Mouse (Mus musculus) lung, adult 2 months (tissue): ENCODE measurements around the gene Wdr20. TPM values are rescaled to one million over a fixed set of nuclear protein-coding genes. Genes with fewer than 3 reads are reported as not detected.

Source experiments
- DNase-seq: peaks from one replicate; pipeline ENCODE4 v3.0.0; 2022
- H3K4me1 ChIP-seq: fragments of 200-500 bp; 2 replicates; pipeline ENCODE4 v1.6.1; 2011; ENCODE audit warnings: low read length; ENCODE audit not compliant: control insufficient read depth, insufficient read depth
- H3K4me3 ChIP-seq: fragments of 200-500 bp; replicated peaks from 2 replicates; pipeline ENCODE3; 2011; ENCODE audit warnings: low read depth, mild to moderate bottlenecking, control low read depth, low read length; ENCODE audit errors: extremely low read depth
- CTCF ChIP-seq: fragments of 200-500 bp; IDR thresholded peaks from 2 replicates; pipeline ENCODE4 v1.5.1; 2011; ENCODE audit warnings: mild to moderate bottlenecking, low read length, control low read depth; ENCODE audit not compliant: insufficient read depth
- POLR2A ChIP-seq: fragments of 200-500 bp; IDR thresholded peaks from 2 replicates; pipeline ENCODE4 v1.6.1; 2011; ENCODE audit warnings: low read depth, mild to moderate bottlenecking, control low read depth, low read length, borderline replicate concordance; ENCODE audit errors: extremely low read depth
- WGBS: fragments of 180-500 bp; shearing (Covaris S2); methylation state at CpG from one replicate; pipeline ENCODE4 v1.1.7; 2018; 5-methylcytosine and 5-hydroxymethylcytosine counted together
- polyA plus RNA-seq: library from polyadenylated mRNA; depleted of rRNA; stranded (reverse); fragments of >200 nt; gene quantifications from 2 replicates; pipeline ENCODE4 v1.2.3, GENCODE M21; 2012; rRNA removed

The Wdr20 gene
- polyA plus RNA-seq, 1 experiment, result 16.2 TPM

DNA sequence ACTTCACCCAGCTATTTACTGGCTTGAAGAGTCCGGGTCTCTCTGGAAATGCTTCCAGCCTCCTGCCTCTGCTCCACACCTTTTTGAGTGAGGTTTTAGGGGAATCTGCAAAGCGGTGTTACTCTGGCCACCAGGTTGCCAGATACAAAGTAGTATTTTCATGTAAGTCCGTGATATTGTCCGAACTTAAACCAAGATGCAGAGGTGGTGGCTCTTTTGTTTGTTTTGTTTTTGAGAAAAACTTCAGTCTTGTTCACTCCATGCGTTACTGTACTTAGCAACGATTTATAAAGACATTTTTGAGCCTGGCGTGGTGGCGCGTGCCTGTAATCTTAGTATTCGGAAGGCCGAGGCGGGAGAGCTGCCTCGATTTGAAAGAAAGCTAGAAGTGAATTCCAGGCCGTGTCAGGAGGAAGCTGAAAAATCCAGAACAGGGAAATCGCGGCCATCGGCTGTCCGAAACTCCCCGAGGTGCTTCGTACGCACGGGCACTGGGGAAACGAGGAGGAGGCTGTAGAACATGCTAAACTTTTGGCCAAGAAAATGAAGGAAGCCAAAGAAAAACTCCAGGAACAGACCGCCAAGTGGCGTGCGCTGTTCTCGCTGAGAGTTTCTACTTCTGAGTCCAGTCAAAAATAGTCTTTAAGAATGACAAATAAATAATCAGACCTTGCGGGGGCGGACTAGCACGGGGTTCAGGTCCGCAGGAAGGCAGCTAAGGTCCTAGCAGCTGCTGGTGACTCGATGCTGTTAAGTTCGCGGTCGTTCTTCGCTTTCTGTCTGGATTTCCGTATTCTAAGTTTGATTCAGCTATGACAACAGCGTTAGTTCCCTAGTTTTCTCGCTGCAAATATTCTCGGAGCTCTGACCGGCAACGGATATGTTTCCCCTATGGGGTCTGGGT, 106.7 kb downstream of the Wdr20 start:
- TF ChIP-seq POLR2A (no peak), CTCF (no peak)
- peak; percentile 53 for DNase-seq
- Histone ChIP-seq H3K4me1 (peaks cover 2% of the 10 kb centered on the region; the same call in 1 of the 2 replicates), H3K4me3 (peak overlapping the region; percentile 72)
- WGBS, result under 1% methylated on average over 42 of the region's 42 CpGs

DNA sequence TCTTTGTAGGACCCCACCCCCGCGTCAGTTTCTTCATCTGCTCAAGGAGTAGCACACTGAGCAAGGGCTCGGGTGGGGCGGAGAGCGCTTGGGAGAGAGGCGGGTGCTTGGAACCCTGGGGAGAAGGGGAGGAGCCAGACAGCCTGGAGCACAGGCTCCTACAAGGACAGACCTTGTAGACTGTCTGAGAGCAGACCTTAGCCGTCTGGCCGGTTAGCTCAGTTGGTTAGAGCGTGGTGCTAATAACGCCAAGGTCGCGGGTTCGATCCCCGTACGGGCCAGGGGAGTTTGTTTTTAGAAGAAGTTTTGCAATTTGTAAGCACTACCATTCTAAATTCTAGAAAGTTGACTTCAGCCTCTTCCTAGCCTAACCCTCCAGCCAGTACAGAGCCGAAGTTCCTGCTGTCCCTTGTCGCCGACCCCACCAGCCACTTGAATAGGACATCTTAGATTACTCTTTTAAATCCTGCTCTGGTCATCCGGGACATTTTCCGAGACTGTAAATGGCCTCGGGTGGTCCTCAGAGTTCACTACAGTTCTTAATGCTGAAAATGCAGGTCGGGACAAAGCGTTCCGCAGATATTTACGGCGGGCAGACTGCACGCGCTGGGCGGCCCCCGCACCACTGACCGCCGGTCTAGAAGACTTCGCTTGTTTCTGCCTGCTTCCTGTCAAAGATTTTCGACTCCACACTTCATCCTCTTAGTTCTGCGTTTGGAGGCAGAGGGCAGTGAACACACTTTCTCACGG, 107.6 kb downstream of the Wdr20 start:
- peak overlapping the region; percentile 72 for H3K4me3 ChIP-seq
- DNase-seq, result peak; percentile 96
- under 1% methylated on average over 36 of the region's 36 CpGs for whole genome bisulfite sequencing
- no peak; the same call in 1 of the 2 replicates for TF ChIP-seq POLR2A
- no peak for TF ChIP-seq CTCF
- peaks cover 2% of the 10 kb centered on the region; the same call in 1 of the 2 replicates for H3K4me1 ChIP-seq

DNA sequence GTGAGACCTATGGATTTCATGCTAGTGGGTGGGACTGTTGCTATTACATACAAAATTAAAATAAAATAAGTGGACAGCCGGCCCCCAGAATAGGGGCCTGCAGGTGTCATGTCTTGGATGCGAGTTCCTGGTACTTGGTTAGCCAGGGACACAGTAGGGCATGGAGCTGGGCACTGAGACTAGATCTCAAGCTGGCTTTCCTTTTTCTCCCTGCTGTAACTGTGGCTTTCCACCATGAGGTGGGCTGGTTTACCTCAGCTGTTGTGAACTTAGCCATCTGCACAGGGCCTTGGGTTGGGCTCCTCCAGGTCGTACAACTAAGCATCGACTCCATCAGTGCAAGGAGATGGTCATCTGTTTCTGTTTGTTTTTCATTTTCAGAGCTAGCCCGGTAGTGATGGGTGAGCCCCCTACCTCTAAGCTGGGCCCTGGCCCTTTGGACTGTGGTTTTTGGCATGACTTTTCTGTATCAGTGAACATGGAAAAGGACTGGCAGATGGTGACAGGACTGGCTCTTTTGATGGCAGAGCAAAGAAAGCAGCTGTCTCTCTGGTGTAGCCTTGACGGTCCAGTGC, 108.5 kb downstream of the Wdr20 start:
- WGBS, result 76% methylated on average over 6 of the region's 6 CpGs
- no peak for DNase-seq
- Histone ChIP-seq H3K4me1 (peaks cover under 1% of the 10 kb centered on the region; the same call in 1 of the 2 replicates), H3K4me3 (no peak overlapping the region)
- TF ChIP-seq POLR2A, result no peak
- TF ChIP-seq CTCF, result no peak

DNA sequence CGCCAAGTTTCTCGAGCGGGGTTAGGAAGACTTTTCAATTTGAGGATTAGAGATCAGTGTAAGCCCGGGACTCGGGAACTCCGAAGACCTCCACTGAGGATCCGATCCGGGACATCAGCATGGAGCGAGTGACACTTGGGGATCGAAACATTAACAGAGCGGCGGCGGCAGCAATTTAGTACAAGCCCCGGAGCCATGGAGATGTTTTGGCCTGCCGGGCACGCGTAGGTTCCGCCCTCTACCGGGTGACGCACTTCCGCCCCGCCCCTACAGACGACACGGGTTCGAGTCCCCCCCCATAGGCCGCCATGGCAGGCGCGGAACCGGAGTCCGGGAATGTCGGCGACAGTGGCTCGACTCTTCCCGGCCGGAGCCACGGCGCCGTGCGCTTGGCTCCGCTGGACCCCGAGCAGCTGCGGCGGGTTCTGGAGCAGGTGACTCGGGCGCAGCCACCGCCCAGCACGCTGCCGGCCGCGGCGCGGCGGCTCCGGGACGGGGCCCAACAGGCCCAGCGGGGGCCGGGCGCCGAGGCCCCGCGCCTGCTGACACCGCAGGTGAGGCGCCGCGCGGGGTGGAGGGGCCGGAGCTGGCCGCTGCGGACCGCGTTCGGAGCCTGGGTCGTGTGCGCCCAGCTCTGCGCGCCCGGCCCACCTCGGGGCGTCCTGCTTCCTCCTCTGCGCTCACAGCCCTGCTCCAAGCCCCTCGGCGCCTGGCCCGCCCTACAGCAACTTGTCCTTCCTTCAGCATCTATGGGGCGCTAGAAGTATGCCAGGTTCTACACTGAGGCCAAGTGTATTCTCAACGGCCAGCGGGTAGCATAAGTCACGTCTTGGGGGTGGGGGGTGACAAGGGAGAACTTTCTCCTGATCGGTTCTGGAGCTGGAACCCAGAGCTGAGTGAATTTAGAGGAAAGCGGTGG, 112.5 kb downstream of the Wdr20 start, which contains the start of gene Zfp839:
Zfp839 (plus strand) TSS at position 244 of the 919 bp plus-strand sequence.
- WGBS, result 1% methylated on average over 88 of the region's 89 CpGs
- Histone ChIP-seq H3K4me3 (peak within 1 kb of the TSS; percentile 91), H3K4me1 (peaks cover 2% of the 10 kb centered on the region; the same call in 1 of the 2 replicates)
- no peak for TF ChIP-seq CTCF
- TF ChIP-seq POLR2A, result peak; percentile 60; the same call in 1 of the 2 replicates
- DNase-seq, result peak; percentile 87

DNA sequence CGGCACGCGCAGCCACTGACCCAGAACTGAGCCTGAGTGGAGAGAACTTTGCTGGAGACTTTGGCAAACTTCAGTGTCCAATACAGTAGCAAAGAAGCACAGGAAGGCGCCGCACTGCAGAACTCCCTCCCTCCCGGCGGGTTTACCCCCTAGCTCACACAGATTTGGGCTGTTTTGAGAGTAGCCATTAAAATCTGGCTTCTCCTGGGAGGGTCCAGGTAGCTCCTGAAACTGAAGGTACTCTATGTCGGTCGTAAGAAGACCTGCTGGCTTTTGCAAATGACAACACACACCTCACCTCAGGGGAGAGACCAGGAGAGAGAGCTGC, 113.1 kb downstream of the Wdr20 start:
- WGBS, result 13% methylated on average over 9 of the region's 9 CpGs
- Histone ChIP-seq H3K4me3 (peak overlapping the region; percentile 91), H3K4me1 (peaks cover 2% of the 10 kb centered on the region; the same call in 1 of the 2 replicates)
- no peak for DNase-seq
- no peak for TF ChIP-seq POLR2A

DNA sequence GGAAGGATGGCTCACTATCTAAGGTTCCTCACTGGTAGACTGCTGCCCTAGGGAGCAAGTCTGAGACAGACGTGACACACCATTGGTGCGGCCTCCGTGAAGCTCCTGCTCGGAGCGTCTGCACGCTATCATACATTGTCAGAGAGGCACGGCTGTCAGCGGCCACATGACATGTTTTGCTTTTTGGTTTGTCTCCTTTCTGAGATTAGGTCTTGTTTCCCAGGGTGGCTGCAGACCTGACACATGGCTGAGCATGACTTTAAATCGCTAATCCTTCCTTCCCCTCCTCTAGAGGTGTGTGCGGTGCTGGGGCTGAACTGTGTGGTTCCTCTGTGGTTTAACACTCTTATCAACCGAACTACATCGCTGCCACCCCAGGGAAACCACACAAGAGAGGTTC, 113.7 kb downstream of the Wdr20 start:
- H3K4me3 ChIP-seq, result no peak overlapping the region
- DNase-seq, result no peak
- 60% methylated on average over 12 of the region's 12 CpGs for WGBS
- peaks cover 2% of the 10 kb centered on the region; the same call in 1 of the 2 replicates for H3K4me1 ChIP-seq
- TF ChIP-seq POLR2A, result no peak
- TF ChIP-seq CTCF, result no peak

DNA sequence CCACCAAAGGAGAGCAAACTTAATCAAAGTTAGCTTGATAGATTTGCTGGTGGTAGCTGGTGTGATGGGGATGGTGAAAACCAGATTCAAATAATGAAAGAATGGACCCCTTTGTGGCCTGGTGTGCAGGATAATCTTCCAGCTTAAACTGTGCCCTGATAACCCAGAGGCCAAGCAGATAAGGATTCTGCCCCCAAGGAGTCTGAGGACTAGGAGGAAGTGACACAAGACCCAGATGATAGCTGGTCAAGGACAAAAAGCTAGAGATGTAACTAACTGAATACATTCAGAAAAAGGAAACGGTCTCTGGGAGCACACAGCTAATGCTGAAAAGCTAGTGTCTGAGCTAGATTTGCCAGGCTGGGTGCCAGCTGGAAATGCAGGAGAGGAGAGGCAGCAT, 114.2 kb downstream of the Wdr20 start:
- no peak for DNase-seq
- Histone ChIP-seq H3K4me3 (no peak overlapping the region), H3K4me1 (peaks cover 2% of the 10 kb centered on the region; the same call in 1 of the 2 replicates)
- no peak for TF ChIP-seq POLR2A
- no peak for TF ChIP-seq CTCF
- 86% methylated on average over 1 of the region's 1 CpGs for WGBS

Other genes with a start within 250 kb of the Wdr20 start
- gene Dync1h1, start 136.5 kb upstream of the Wdr20 start, polyA plus RNA-seq, result 282 and 294 TPM in 2 replicates
- gene 1700001K19Rik, start 55.3 kb upstream of the Wdr20 start, polyA plus RNA-seq, result not detected in 2 replicates
- gene Hsp90aa1, start 35.2 kb upstream of the Wdr20 start, polyA plus RNA-seq, result 65.6 and 105 TPM in 2 replicates
- 4.2 and 4.7 TPM in 2 replicates for gene Mok, start 103.0 kb downstream of the Wdr20 start, polyA plus RNA-seq
- 5.2 and 5.7 TPM in 2 replicates for gene Zfp839, start 112.3 kb downstream of the Wdr20 start, polyA plus RNA-seq
- gene Cinp, start 151.2 kb downstream of the Wdr20 start, polyA plus RNA-seq, result 30.2 and 34.8 TPM in 2 replicates
- 5.2 and 5.3 TPM in 2 replicates for gene Tecpr2, start 151.3 kb downstream of the Wdr20 start, polyA plus RNA-seq
- 20.6 and 24.5 TPM in 2 replicates for gene Ankrd9, start 241.1 kb downstream of the Wdr20 start, polyA plus RNA-seq